Mouse (Mus musculus) small intestine, adult 2 months (tissue): ENCODE data around the gene Hmx1.

Experiments
- CTCF ChIP-seq: fragments of 200-500 bp; IDR thresholded peaks from 2 replicates; pipeline ENCODE4 v1.5.1; 2012; ENCODE audit warnings: low read depth, mild to moderate bottlenecking, control low read depth, inconsistent platforms, low read length, moderate library complexity, mixed read lengths; ENCODE audit not compliant: insufficient replicate concordance, insufficient read length; ENCODE audit errors: extremely low read depth
- POLR2A ChIP-seq: fragments of 200-500 bp; IDR thresholded peaks from 2 replicates; pipeline ENCODE4 v1.6.1; 2012; ENCODE audit warnings: low read depth, mild to moderate bottlenecking, control low read depth, inconsistent platforms, low read length, moderate library complexity

DNA sequence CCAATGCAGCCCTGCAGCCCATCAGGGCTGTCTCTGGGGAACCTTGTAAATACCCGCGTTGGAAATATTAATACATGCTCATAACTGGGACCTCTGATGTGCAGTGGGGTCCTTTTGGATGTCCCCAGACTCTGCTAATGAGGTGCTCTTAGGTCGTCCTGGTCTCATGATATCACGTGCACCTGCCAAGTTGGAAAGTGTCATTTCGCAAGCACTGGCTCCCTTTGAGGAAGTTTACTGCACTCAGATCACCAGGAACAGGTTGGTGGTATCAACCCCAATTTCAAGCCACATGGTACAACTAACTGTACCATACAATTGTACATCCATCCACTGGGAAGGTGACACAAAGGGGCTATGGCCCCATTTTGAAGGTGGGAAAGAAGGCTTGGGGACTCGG lies 39.5 kb downstream of the Hmx1 start:
- TF ChIP-seq CTCF, result no peak
- no peak for TF ChIP-seq POLR2A
